In genomic region chr14:73098677-73099387, GRCm38 (mm10) we compare ENCODE assay signal across 8 mouse cellular contexts. TPM values are rescaled to one million over a fixed set of nuclear protein-coding genes. Genes with fewer than 3 reads are reported as not detected.
A peak's percentile ranks its signal among the peaks of the same experiment; 100 is the strongest.
DNase-seq lines count a peak whose midpoint lies in the region; ATAC-seq and TF ChIP-seq lines count a peak whose summit lies in the region.

No protein-coding gene starts in this region.

- H3K4me3 ChIP-seq in hindbrain, embryonic 10.5 days, result no peak overlapping the region
- no peak overlapping the region for H3K4me3 ChIP-seq in hindbrain, embryonic 13.5 days
- no peak overlapping the region for H3K4me3 ChIP-seq in embryonic fibroblast, embryonic 13.5 days (ENCODE audit: insufficient read depth, low read length)
- H3K4me3 ChIP-seq in limb, embryonic 14.5 days (replicated peaks; ENCODE audit: low read length), result no peak overlapping the region

- H3K27ac ChIP-seq in hindbrain, embryonic 10.5 days, result no peak overlapping the region
- no peak overlapping the region for H3K27ac ChIP-seq in hindbrain, embryonic 13.5 days
- H3K27ac ChIP-seq in embryonic fibroblast, embryonic 13.5 days (ENCODE audit: insufficient read depth, low read length), result no peak overlapping the region
- no peak overlapping the region for H3K27ac ChIP-seq in limb, embryonic 14.5 days (replicated peaks; ENCODE audit: low read depth, low read length)

- peak; percentile 46; the same call in 1 of the 2 replicates for TF ChIP-seq CTCF in embryonic fibroblast, embryonic 13.5 days (IDR thresholded peaks at IDR 0.05; ENCODE audit: borderline replicate concordance, insufficient read depth, low read length)

- no peaks in the 10 kb centered on the region for H3K27me3 ChIP-seq in hindbrain, embryonic 10.5 days (ENCODE audit: insufficient read depth, poor library complexity, severe bottlenecking)
- H3K27me3 ChIP-seq in hindbrain, embryonic 13.5 days, result peaks cover 18% of the 10 kb centered on the region; the same call in 1 of the 2 replicates
- no peaks in the 10 kb centered on the region for H3K27me3 ChIP-seq in limb, embryonic 14.5 days (ENCODE audit: control insufficient read depth, insufficient read depth, low read length)

- no peak overlapping the region for H3K4me2 ChIP-seq in hindbrain, embryonic 13.5 days
- H3K4me2 ChIP-seq in limb, embryonic 14.5 days (replicated peaks; ENCODE audit: low read depth, low read length, severe bottlenecking), result no peak overlapping the region

- peak; percentile 49 for DNase-seq in hindbrain, embryonic 10.5 days (ENCODE audit: low spot score)
- DNase-seq in CD4-positive, CD25-positive, alpha-beta regulatory T cell, adult 2 months (ENCODE audit: low read depth, low spot score), result peak; percentile 89
- DNase-seq in limb, embryonic 14.5 days (ENCODE audit: low spot score), result peak; percentile 43
- peak; percentile 11 for DNase-seq in retina, adult 2 months (ENCODE audit: low read depth, low spot score)
- DNase-seq in gastrocnemius, postnatal 4 days (ENCODE audit: low spot score in 2 of 2), result no peak

- TF ChIP-seq POLR2A in embryonic fibroblast, embryonic 13.5 days (IDR thresholded peaks at IDR 0.05; ENCODE audit: low read depth, low read length), result no peak
- no peak for TF ChIP-seq POLR2A in limb, embryonic 14.5 days (IDR thresholded peaks at IDR 0.05; ENCODE audit: borderline replicate concordance, extremely low read depth, insufficient read depth, insufficient read length)

- WGBS in hindbrain, embryonic 10.5 days, result 48% methylated on average over 10 of the region's 10 CpGs
- 45% methylated on average over 10 of the region's 10 CpGs for WGBS in hindbrain, embryonic 13.5 days
- 41% methylated on average over 10 of the region's 10 CpGs for WGBS in limb, embryonic 14.5 days

- H3K9me3 ChIP-seq in hindbrain, embryonic 10.5 days, result no peaks in the 10 kb centered on the region
- H3K9me3 ChIP-seq in hindbrain, embryonic 13.5 days, result no peaks in the 10 kb centered on the region
- no peaks in the 10 kb centered on the region for H3K9me3 ChIP-seq in limb, embryonic 14.5 days (ENCODE audit: control insufficient read depth, low read length)

- H3K36me3 ChIP-seq in hindbrain, embryonic 10.5 days, result no peaks in the 10 kb centered on the region
- H3K36me3 ChIP-seq in hindbrain, embryonic 13.5 days, result no peaks in the 10 kb centered on the region
- no peaks in the 10 kb centered on the region for H3K36me3 ChIP-seq in limb, embryonic 14.5 days (ENCODE audit: control insufficient read depth, insufficient read depth, low read length)

- ATAC-seq in hindbrain, embryonic 13.5 days (ENCODE audit: low FRiP score), result no peak
- peak; percentile 75 for ATAC-seq in activated CD4-positive, CD25-positive, alpha-beta regulatory T cell, adult 4 months
- no peak for ATAC-seq in limb, embryonic 14.5 days (ENCODE audit: low FRiP score, low read depth)

- H3K4me1 ChIP-seq in hindbrain, embryonic 10.5 days (replicated peaks), result no peaks in the 10 kb centered on the region
- H3K4me1 ChIP-seq in hindbrain, embryonic 13.5 days (replicated peaks), result no peaks in the 10 kb centered on the region
- no peaks in the 10 kb centered on the region for H3K4me1 ChIP-seq in embryonic fibroblast, embryonic 13.5 days (ENCODE audit: control insufficient read depth, insufficient read depth, low read length)
- no peaks in the 10 kb centered on the region; the same call in 1 of the 2 replicates for H3K4me1 ChIP-seq in limb, embryonic 14.5 days (ENCODE audit: control insufficient read depth, insufficient read depth, low read length)

- no peak overlapping the region for H3K9ac ChIP-seq in hindbrain, embryonic 13.5 days
- H3K9ac ChIP-seq in limb, embryonic 14.5 days (ENCODE audit: low read depth, low read length, severe bottlenecking), result no peak overlapping the region

RNA-seq across cellular contexts. Expression of gene Rcbtb2, which starts 24.0 kb away (rescaled TPM):
- 145 and 157 TPM in 2 replicates for polyA plus RNA-seq in hindbrain, embryonic 10.5 days (2016; fragmentation: Nextera tagmentation; extraction: Ambion mirVana)
- polyA plus RNA-seq in hindbrain, embryonic 13.5 days (2015; fragmentation: Nextera tagmentation; extraction: Ambion mirVana), result 88.0 and 88.8 TPM in 2 replicates
- 10 to 100 TPM; 55.7 to 64.9 TPM for polyA plus RNA-seq in activated CD4-positive, CD25-positive, alpha-beta regulatory T cell, adult 4 months (2017; shearing (Covaris generic))
- polyA plus RNA-seq in embryonic fibroblast, embryonic 13.5 days (2011; ENCODE audit: insufficient read length, low read depth, missing spikeins), result 70.3 and 81.6 TPM in 2 replicates
- polyA plus RNA-seq in limb, embryonic 14.5 days (2012; rRNA removed), result 87.0 and 90.9 TPM in 2 replicates
- polyA plus RNA-seq in limb, embryonic 14.5 days (2014; fragmentation: Nextera tagmentation; extraction: Ambion mirVana), result 98.8 and 111 TPM in 2 replicates
- total RNA-seq in gastrocnemius, postnatal 4 days (2021), result 10 to 100 TPM; 44.7 to 45.8 TPM

RNA-seq across cellular contexts. Expression of gene Cysltr2, which starts 49.9 kb away (rescaled TPM):
- polyA plus RNA-seq in hindbrain, embryonic 10.5 days (2016; fragmentation: Nextera tagmentation; extraction: Ambion mirVana), result not detected in 2 replicates
- 0.34 TPM in 1 of 2 replicates, not detected in the other for polyA plus RNA-seq in hindbrain, embryonic 13.5 days (2015; fragmentation: Nextera tagmentation; extraction: Ambion mirVana)
- polyA plus RNA-seq in activated CD4-positive, CD25-positive, alpha-beta regulatory T cell, adult 4 months (2017; shearing (Covaris generic)), result 10 to 100 TPM; 24.1 to 26.9 TPM
- polyA plus RNA-seq in embryonic fibroblast, embryonic 13.5 days (2011; ENCODE audit: insufficient read length, low read depth, missing spikeins), result not detected in 2 replicates
- 0.20 and 0.34 TPM in 2 replicates for polyA plus RNA-seq in limb, embryonic 14.5 days (2012; rRNA removed)
- 0.36 TPM in 1 of 2 replicates, not detected in the other for polyA plus RNA-seq in limb, embryonic 14.5 days (2014; fragmentation: Nextera tagmentation; extraction: Ambion mirVana)
- not detected for total RNA-seq in gastrocnemius, postnatal 4 days (2021)

Comparison
In these comparisons a context has a peak if more than half of its experiments do, and no peak if none do; other contexts are left out.
1. DNase-seq: peak in hindbrain, embryonic 10.5 days (single experiment), CD4-positive, CD25-positive, alpha-beta regulatory T cell, adult 2 months (single experiment), limb, embryonic 14.5 days (single experiment) and retina, adult 2 months (single experiment); none in gastrocnemius, postnatal 4 days (0 of 2).
2. RNA of gene Cysltr2, which starts 49.9 kb away (polyA plus RNA-seq): 24.1 to 26.9 TPM in activated CD4-positive, CD25-positive, alpha-beta regulatory T cell, adult 4 months; 0.20 to 0.36 TPM in limb, embryonic 14.5 days, 0.34 TPM in hindbrain, embryonic 13.5 days, not detected in hindbrain, embryonic 10.5 days and not detected in embryonic fibroblast, embryonic 13.5 days; every median in the first group is over 10 times any median in the second.